Mouse (Mus musculus): ENCODE measurements around the gene Lmf1. TPM values are rescaled to one million over a fixed set of nuclear protein-coding genes. Genes with fewer than 3 reads are reported as not detected.

The Lmf1 gene
- polyA plus RNA-seq, 1 experiment: 34.8 TPM

DNA sequence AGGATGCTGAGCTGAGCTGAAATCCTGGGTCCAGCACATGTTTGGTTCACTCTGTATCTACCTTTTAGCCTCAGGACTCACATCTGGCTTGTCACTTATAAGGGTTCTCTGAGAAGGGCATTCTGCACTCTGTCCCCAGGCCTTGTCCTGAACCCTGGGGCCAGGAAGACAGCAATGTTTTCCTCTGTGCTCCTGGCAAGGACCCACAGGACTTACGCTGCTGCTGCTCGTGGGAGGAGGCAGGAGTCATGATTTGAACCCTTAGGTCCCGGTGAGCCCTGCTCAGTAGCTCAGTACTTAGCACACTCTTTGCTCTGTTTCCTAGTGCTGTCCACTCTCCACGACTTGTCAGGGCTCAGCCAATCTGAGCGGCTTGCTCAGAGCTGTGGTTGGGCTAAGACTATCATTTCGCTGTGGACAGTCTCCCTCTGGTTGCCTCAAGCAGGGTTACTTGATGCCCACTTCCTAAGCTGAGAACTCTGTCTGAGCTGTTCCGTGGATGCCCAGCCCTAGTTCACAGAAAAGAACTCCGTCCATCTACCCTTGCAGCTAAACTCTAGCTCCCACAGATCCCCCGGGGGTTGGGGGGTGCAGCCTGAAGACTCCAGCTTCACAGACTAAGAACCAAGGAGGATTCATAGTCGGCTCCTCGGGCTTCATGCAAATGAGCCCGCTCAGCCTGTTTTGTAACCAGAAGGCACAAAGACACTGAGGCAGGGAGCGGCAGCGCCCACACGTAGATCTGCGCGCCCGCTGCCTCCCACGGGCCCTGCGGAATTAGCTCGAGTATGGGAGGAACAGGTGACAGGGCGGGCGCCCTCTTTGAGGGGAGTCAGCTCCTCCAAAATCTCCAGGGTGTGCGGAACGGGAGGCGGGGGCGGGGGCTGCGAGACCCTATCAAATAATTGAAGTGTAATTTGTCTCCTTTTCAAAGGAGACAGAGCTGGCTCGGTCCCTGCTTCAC is 22.9 kb upstream of the Lmf1 start:
- TF ChIP-seq FLI1 (IDR thresholded peaks at IDR 0.05; ENCODE audit: low read length) (no peak), GATA1 (IDR thresholded peaks at IDR 0.05; ENCODE audit: borderline replicate concordance, low read length) (no peak)
- Histone ChIP-seq H3K27me3 (replicated peaks) (peaks cover 92% of the 10 kb centered on the region), H3K4me3 (replicated peaks) (no peak overlapping the region), H3K36me3 (replicated peaks; ENCODE audit: low read length) (no peaks in the 10 kb centered on the region), H3K9me3 (no peaks in the 10 kb centered on the region), H3K4me1 (peaks cover 5% of the 10 kb centered on the region; the same call in 1 of the 2 replicates)

GRCm38 (mm10) chr17:25556630-25557354 is 22.1 kb upstream of the Lmf1 start:
- H3K4me3 ChIP-seq (replicated peaks): no peak overlapping the region
- H3K4me1 ChIP-seq: peaks cover 5% of the 10 kb centered on the region; the same call in 1 of the 2 replicates
- H3K36me3 ChIP-seq (replicated peaks; ENCODE audit: low read length): no peaks in the 10 kb centered on the region
- no peaks in the 10 kb centered on the region for H3K9me3 ChIP-seq
- no peak for TF ChIP-seq GATA1 (IDR thresholded peaks at IDR 0.05; ENCODE audit: borderline replicate concordance, low read length)
- no peak for TF ChIP-seq FLI1 (IDR thresholded peaks at IDR 0.05; ENCODE audit: low read length)
- peaks cover 93% of the 10 kb centered on the region for H3K27me3 ChIP-seq (replicated peaks)

DNA sequence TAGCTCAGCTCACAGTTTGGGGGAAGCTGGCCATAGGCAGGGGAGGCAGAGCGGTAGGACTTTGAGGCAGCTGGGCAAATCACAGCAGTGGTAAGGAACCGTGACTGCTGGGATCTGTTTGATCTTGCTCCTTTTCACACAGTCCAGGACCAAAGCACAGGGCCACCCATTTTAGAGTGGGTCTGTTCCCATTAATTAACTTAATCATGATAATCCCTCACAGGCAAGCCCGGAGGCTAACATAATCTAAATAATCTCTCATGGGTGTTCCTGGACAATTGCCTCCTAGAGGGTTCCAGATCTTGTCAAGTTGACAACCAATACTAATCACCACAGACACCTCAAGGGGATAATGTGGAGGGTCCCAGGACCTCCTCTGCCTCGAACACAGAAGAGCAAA is 19.3 kb upstream of the Lmf1 start:
- TF ChIP-seq FLI1 (IDR thresholded peaks at IDR 0.05; ENCODE audit: low read length) (no peak), GATA1 (IDR thresholded peaks at IDR 0.05; ENCODE audit: borderline replicate concordance, low read length) (no peak)
- H3K27me3 ChIP-seq (replicated peaks): peaks cover 95% of the 10 kb centered on the region

DNA sequence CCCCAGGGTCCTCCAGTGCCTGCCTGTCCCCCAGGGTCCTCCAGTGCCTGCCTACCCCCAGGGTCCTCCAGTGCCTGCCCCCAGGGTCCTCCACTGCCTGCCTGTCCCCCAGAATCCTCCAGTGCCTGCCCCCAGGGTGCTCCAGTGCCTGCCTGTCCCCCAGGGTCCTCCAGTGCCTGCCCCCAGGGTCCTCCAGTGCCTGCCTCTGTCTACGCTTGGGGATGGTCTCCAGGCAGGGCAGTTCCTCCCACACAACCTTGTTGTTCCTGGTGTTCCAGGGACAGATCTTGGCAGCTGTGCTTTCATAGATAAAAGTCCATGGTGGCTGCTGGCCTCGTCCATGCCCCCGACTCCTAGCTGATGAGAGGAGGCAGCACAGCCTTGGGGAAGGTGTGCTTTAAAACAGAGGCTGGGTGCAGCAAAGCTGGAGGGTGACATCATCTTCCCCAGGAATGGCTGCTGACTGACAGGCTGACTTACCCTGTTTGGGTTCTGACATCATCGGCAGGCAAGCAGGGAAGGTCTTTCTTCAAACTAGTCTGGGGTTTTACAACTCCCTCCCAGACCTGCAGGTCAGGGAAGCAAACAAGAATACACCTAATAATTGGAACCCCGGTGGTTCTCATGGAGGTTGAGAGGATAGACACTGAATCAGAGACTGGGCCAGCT is 18.2 kb upstream of the Lmf1 start:
- Histone ChIP-seq H3K27me3 (replicated peaks) (peaks cover 93% of the 10 kb centered on the region), H3K9me3 (no peaks in the 10 kb centered on the region), H3K36me3 (replicated peaks; ENCODE audit: low read length) (no peaks in the 10 kb centered on the region), H3K4me1 (peaks cover 5% of the 10 kb centered on the region; the same call in 1 of the 2 replicates), H3K4me3 (replicated peaks) (no peak overlapping the region)
- TF ChIP-seq FLI1 (IDR thresholded peaks at IDR 0.05; ENCODE audit: low read length): no peak
- no peak for TF ChIP-seq GATA1 (IDR thresholded peaks at IDR 0.05; ENCODE audit: borderline replicate concordance, low read length)

More for the DNA sequence above, 19.3 kb upstream of the Lmf1 start:
- H3K4me3 ChIP-seq (replicated peaks): no peak overlapping the region
- peaks cover 5% of the 10 kb centered on the region; the same call in 1 of the 2 replicates for H3K4me1 ChIP-seq
- no peaks in the 10 kb centered on the region for H3K9me3 ChIP-seq
- H3K36me3 ChIP-seq (replicated peaks; ENCODE audit: low read length): no peaks in the 10 kb centered on the region

GRCm38 (mm10) chr17:25561223-25562028 is 17.5 kb upstream of the Lmf1 start:
- Histone ChIP-seq H3K36me3 (replicated peaks; ENCODE audit: low read length) (no peaks in the 10 kb centered on the region), H3K4me3 (replicated peaks) (no peak overlapping the region), H3K9me3 (no peaks in the 10 kb centered on the region), H3K4me1 (peaks cover 5% of the 10 kb centered on the region; the same call in 1 of the 2 replicates), H3K27me3 (replicated peaks) (peaks cover 90% of the 10 kb centered on the region)
- TF ChIP-seq FLI1 (IDR thresholded peaks at IDR 0.05; ENCODE audit: low read length) (no peak), GATA1 (IDR thresholded peaks at IDR 0.05; ENCODE audit: borderline replicate concordance, low read length) (no peak)

DNA sequence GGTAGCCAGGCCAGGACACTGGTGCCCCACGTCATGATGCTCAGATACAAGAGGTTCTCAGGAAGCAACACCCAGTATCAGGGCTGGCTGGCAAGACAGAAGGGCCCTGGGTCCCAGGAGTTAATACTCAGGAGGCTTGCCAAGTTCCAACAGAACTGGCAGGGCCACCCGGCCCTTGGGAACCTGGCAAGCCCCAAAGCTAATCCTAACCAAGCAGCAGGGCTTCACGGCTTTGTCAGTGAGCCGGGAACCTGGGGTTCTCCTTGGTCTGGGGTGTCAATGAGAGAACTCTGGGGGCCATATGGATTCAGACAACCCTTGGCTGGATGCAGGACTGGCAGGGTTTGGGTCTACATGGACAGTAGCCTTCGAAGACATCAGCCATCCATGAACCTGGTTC is 14.4 kb upstream of the Lmf1 start:
- no peak overlapping the region for H3K4me3 ChIP-seq (replicated peaks)
- peaks cover 4% of the 10 kb centered on the region; the same call in 1 of the 2 replicates for H3K4me1 ChIP-seq
- no peaks in the 10 kb centered on the region for H3K9me3 ChIP-seq
- H3K27me3 ChIP-seq (replicated peaks): peaks cover 90% of the 10 kb centered on the region
- H3K36me3 ChIP-seq (replicated peaks; ENCODE audit: low read length): no peaks in the 10 kb centered on the region
- TF ChIP-seq FLI1 (IDR thresholded peaks at IDR 0.05; ENCODE audit: low read length): no peak
- no peak for TF ChIP-seq GATA1 (IDR thresholded peaks at IDR 0.05; ENCODE audit: borderline replicate concordance, low read length)

GRCm38 (mm10) chr17:25565244-25565643 is 13.6 kb upstream of the Lmf1 start:
- H3K27me3 ChIP-seq (replicated peaks): peaks cover 90% of the 10 kb centered on the region
- H3K36me3 ChIP-seq (replicated peaks; ENCODE audit: low read length): no peaks in the 10 kb centered on the region
- peaks cover 9% of the 10 kb centered on the region for H3K4me1 ChIP-seq
- no peak overlapping the region for H3K4me3 ChIP-seq (replicated peaks)
- no peaks in the 10 kb centered on the region for H3K9me3 ChIP-seq
- no peak for TF ChIP-seq FLI1 (IDR thresholded peaks at IDR 0.05; ENCODE audit: low read length)
- TF ChIP-seq GATA1 (IDR thresholded peaks at IDR 0.05; ENCODE audit: borderline replicate concordance, low read length): no peak

DNA sequence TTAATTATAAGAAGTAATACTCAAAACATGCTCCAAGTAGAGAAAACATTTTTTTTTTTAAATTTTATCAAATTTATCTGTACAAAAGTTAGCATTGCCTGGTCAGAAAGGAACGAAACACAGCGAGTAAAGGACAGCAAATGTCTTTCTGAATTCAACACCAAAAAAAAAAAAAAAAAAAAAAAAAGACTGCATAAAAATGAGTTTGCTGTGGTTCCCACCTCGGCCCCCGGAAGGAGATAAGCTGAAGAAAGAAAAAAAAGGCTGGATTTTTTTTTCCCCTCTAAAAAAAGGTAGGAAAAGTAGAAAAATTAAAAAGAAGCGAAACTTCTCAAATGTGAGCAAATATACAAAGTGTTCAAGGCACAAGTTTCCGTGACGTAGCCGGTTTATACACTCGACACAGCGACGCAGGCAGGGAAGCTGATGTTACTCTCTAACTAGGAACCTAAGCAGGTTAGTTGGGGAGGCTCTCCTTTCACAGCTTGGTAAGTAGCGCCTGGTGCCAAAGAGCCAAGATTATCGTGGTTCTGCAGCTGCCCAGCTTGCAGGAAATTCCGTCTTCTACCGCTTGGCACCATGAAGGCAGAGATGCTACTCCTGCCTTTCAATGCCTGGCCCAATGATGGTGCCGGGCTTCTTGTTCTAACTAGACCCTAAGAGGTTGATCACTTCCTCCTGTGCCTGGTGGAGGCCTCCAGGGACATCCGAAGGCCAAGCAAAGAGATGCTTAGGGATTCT is 12.9 kb upstream of the Lmf1 start:
- Histone ChIP-seq H3K9me3 (no peaks in the 10 kb centered on the region), H3K4me3 (replicated peaks) (no peak overlapping the region), H3K36me3 (replicated peaks; ENCODE audit: low read length) (no peaks in the 10 kb centered on the region), H3K4me1 (peaks cover 17% of the 10 kb centered on the region), H3K27me3 (replicated peaks) (peaks cover 91% of the 10 kb centered on the region)
- TF ChIP-seq FLI1 (IDR thresholded peaks at IDR 0.05; ENCODE audit: low read length) (no peak), GATA1 (IDR thresholded peaks at IDR 0.05; ENCODE audit: borderline replicate concordance, low read length) (no peak)

Measured in megakaryocyte, embryonic 14.5 days (primary cell).